Mouse (Mus musculus) hindbrain, embryonic 14.5 days (tissue): ENCODE measurements around the gene Slc39a11. TPM values are rescaled to one million over a fixed set of nuclear protein-coding genes. Genes with fewer than 3 reads are reported as not detected.
A peak's percentile ranks its signal among the peaks of the same experiment; 100 is the strongest.
"Not testable (repeated sequence)": the region's sequence is repeated elsewhere in the genome, so short reads cannot be mapped to it uniquely, and the experiment has no call there.

ENCODE experiments used
- ATAC-seq: fragments of 200-750 bp; cut with Nextera tagmentation; 2 replicates; pipeline ENCODE4 v1.8.0; 2017; ENCODE audit warnings: moderate number of reproducible peaks, mild to moderate bottlenecking, moderate TSS enrichment, moderate library complexity; ENCODE audit not compliant: low FRiP score
- DNase-seq: peaks from one replicate; pipeline ENCODE4 v3.0.0-alpha.2; 2015; ENCODE audit warnings: low spot score
- H3K27ac ChIP-seq: fragments of 300-500 bp; sonication (generic); 2 replicates; pipeline ENCODE4 v1.5.1; 2014; ENCODE audit warnings: mild to moderate bottlenecking, moderate library complexity
- H3K27me3 ChIP-seq: fragments of 300-500 bp; sonication (generic); 2 replicates; pipeline ENCODE4 v1.6.1; 2014; ENCODE audit warnings: mild to moderate bottlenecking, low read length, mixed read lengths; ENCODE audit not compliant: control insufficient read depth, insufficient read depth
- H3K36me3 ChIP-seq: fragments of 300-500 bp; sonication (generic); replicated peaks from 2 replicates; pipeline ENCODE4 v1.6.1; 2014; ENCODE audit not compliant: control insufficient read depth, insufficient read depth
- H3K4me1 ChIP-seq: fragments of 300-500 bp; sonication (generic); replicated peaks from 2 replicates; pipeline ENCODE4 v1.6.1; 2014; ENCODE audit warnings: antibody characterized with exemption, low read length, mixed read lengths; ENCODE audit not compliant: control insufficient read depth, insufficient read depth
- H3K4me2 ChIP-seq: fragments of 300-500 bp; sonication (generic); replicated peaks from 2 replicates; pipeline ENCODE4 v1.6.1; 2014; ENCODE audit warnings: mild to moderate bottlenecking, moderate library complexity
- H3K4me3 ChIP-seq: fragments of 300-500 bp; sonication (generic); replicated peaks from 2 replicates; pipeline ENCODE4 v1.5.1; 2014; ENCODE audit warnings: mild to moderate bottlenecking, low read length
- H3K9ac ChIP-seq: fragments of 300-500 bp; sonication (generic); 2 replicates; pipeline ENCODE4 v1.6.1; 2014
- H3K9me3 ChIP-seq: fragments of 300-500 bp; sonication (generic); 2 replicates; pipeline ENCODE4 v1.6.1; 2016; ENCODE audit warnings: low read length; ENCODE audit not compliant: control insufficient read depth
- WGBS: fragments of 180-500 bp; shearing (Covaris S2); extraction: QIAGEN DNeasy Blood & Tissue Kit; methylation state at CpG from one replicate; pipeline ENCODE4 v1.1.7; 2014; 5-methylcytosine and 5-hydroxymethylcytosine counted together
- polyA plus RNA-seq: library from polyadenylated mRNA; unstranded; fragments of >200 nt; fragmentation: Nextera tagmentation; extraction: Ambion mirVana; gene quantifications from 2 replicates; pipeline ENCODE4 v1.2.1, GENCODE M21; 2014

The Slc39a11 gene
- polyA plus RNA-seq, 1 experiment from 2014 or later, result 25.5 TPM

GRCm38 (mm10) chr11:113660213-113660612 lies 10.3 kb upstream of the Slc39a11 start:
- H3K4me3 ChIP-seq, ATAC-seq, H3K4me2 ChIP-seq, H3K9ac ChIP-seq, H3K27me3 ChIP-seq, DNase-seq, H3K27ac ChIP-seq, H3K9me3 ChIP-seq, H3K4me1 ChIP-seq: not testable (repeated sequence)
- WGBS, result 99% methylated on average over 3 of the region's 3 CpGs
- H3K36me3 ChIP-seq, result peaks cover 92% of the 10 kb centered on the region

DNA sequence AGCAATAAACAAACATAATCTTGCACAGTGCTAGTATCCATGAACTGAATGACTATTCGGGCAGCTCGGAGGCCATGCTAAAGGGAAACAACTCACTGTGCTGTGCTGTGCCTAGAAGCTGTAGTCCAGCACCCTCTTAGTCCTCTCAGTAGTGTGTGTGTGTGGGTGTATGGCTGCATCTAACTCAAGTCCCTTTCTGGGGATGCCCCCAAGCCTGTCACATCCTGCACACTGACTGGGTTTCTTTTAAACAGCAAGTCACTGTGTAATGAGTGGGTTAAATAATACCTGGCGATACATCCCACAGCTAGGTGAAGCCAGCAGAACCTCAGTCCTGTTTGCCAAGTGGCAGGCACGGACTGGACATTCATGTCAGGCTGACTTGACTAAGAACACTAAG lies 8.9 kb upstream of the Slc39a11 start:
- no peak for ATAC-seq
- H3K4me3 ChIP-seq, result no peak overlapping the region
- 93% methylated on average over 4 of the region's 4 CpGs for WGBS
- H3K36me3 ChIP-seq, result peaks cover 99% of the 10 kb centered on the region
- DNase-seq, result no peak
- H3K9ac ChIP-seq, result no peak overlapping the region
- no peak overlapping the region for H3K27ac ChIP-seq
- H3K27me3 ChIP-seq, result no peaks in the 10 kb centered on the region
- no peaks in the 10 kb centered on the region for H3K9me3 ChIP-seq
- 0 out of 2 replicates have a peak, but pooled peaks cover 4% of the 10 kb centered on the region for H3K4me1 ChIP-seq
- no peak overlapping the region for H3K4me2 ChIP-seq

- Histone ChIP-seq H3K4me3 (no peak overlapping the region), H3K4me1 (0 out of 2 replicates have a peak, but pooled peaks cover 4% of the 10 kb centered on the region), H3K4me2 (no peak overlapping the region), H3K36me3 (peaks cover 99% of the 10 kb centered on the region), H3K27me3 (no peaks in the 10 kb centered on the region), H3K9ac (no peak overlapping the region), H3K9me3 (no peaks in the 10 kb centered on the region), H3K27ac (no peak overlapping the region)
- ATAC-seq (no peak), DNase-seq (no peak)
- 87% methylated on average over 8 of the region's 8 CpGs for WGBS
Measured at GRCm38 (mm10) chr11:113658319-113658718, 8.4 kb upstream of the Slc39a11 start.

DNA sequence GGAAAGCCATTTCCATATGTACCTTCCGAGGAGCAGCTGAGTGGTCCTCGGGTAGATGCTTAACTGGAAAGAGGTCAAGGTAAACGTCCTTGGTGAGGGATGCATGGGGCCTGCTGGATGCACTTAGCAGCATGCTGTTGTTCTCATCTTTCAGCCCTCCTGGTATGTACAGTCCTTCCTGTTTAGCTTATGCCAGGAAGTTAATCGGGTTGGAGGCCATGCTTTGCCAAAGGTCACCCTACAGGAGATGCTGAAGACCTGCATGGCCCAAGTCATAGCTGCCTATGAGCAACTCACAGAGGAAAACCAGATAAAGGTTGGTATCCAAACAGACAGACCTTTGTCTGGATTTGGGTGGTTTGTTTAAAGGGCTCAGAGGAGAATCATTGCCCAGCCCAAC lies 7.3 kb upstream of the Slc39a11 start:
- no peaks in the 10 kb centered on the region for H3K27me3 ChIP-seq
- H3K9me3 ChIP-seq, result no peaks in the 10 kb centered on the region
- no peak overlapping the region for H3K27ac ChIP-seq
- no peak overlapping the region for H3K9ac ChIP-seq
- 0 out of 2 replicates have a peak, but pooled peaks cover 4% of the 10 kb centered on the region for H3K4me1 ChIP-seq
- WGBS, result 86% methylated on average over 4 of the region's 4 CpGs
- H3K4me2 ChIP-seq, result no peak overlapping the region
- H3K4me3 ChIP-seq, result no peak overlapping the region
- DNase-seq (no peak), ATAC-seq (no peak)
- H3K36me3 ChIP-seq, result peaks cover 99% of the 10 kb centered on the region

DNA sequence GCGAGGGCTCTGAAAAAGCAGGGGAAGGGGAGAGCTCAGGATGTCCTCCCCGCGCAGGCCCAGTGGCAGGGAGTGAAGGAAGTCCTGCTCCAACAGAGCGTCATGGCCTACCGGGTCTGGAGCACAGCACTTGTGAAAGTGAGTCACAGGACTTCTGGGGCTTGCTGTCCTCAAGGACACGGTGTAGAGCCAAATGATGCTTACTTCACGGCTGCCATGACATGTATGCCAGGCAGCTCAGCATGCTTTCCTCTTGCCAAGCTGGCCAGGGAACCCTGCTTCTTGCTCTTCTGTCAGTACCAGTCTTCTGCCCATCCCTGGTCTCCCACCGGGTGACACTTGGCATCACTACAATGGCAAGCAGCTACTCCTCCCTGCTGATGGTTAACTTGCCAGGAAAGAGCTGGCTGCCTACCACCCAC lies 6.6 kb upstream of the Slc39a11 start:
- DNase-seq (no peak), ATAC-seq (peak; percentile 75; the same call in 1 of the 2 replicates)
- Histone ChIP-seq H3K9me3 (no peaks in the 10 kb centered on the region), H3K9ac (no peak overlapping the region), H3K27ac (no peak overlapping the region), H3K36me3 (peaks cover 95% of the 10 kb centered on the region), H3K27me3 (no peaks in the 10 kb centered on the region), H3K4me2 (no peak overlapping the region), H3K4me3 (no peak overlapping the region), H3K4me1 (0 out of 2 replicates have a peak, but pooled peaks cover 4% of the 10 kb centered on the region)
- WGBS, result 83% methylated on average over 8 of the region's 8 CpGs

DNA sequence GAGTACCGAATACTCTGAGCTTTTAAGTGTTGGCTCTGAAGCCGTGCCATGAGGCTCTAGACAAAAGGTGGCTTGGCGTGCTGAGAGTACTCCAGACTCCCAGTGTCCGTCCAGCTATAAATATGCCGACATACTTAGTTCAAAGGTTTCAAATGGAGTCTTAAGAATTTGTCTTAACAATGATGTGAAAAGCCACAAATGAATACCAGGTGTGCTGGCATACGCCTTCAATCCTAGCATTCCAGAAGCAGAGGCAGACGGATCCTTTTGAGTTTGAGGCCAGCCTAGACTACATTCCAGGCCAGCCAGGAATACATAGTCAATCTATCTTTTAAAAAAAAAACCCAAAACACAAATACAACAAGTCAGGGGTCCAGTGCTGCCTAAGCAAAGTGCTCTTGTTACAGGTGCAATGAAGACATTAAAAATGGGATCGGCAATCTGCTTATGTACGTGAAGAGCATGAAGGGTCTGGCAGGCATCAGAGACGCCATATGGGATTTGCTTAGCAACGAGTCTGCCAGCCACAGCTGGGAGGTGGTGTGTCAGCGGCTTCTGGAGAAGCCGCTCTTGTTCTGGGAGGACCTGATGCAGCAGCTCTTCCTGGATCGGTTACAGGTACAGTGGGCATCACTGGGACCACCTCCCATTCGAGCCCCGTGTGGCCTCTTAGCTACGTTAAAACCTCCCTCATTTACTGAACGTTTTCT lies 4.8 kb upstream of the Slc39a11 start:
- no peaks in the 10 kb centered on the region for H3K27me3 ChIP-seq
- no peak overlapping the region for H3K27ac ChIP-seq
- no peak overlapping the region for H3K9ac ChIP-seq
- H3K4me3 ChIP-seq, result no peak overlapping the region
- H3K36me3 ChIP-seq, result peaks cover 78% of the 10 kb centered on the region
- WGBS, result 83% methylated on average over 18 of the region's 18 CpGs
- peaks cover 13% of the 10 kb centered on the region for H3K4me1 ChIP-seq
- H3K9me3 ChIP-seq, result no peaks in the 10 kb centered on the region
- DNase-seq (peak; percentile 42), ATAC-seq (no peak)
- H3K4me2 ChIP-seq, result no peak overlapping the region

DNA sequence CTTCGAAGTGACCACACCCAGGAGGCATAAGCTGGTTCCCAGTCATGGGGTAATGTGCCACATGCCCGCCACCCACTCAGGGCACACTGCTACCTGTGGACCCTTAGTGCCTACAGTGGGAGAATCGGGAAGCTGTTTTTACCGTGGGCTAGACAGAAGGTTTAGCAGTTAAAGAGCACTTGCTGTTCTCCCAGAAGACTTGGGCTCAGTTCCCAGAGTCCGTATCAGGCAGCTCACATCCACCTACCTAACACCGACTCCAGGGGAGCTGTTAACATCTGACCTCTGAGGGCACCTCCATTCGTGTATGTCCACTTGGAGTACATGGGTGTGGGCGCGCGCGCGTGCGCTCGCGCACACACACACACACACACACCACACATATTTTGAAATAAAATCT lies 4.2 kb upstream of the Slc39a11 start:
- ATAC-seq (no peak), DNase-seq (no peak)
- Histone ChIP-seq H3K36me3 (peaks cover 71% of the 10 kb centered on the region), H3K9me3 (no peaks in the 10 kb centered on the region), H3K27me3 (no peaks in the 10 kb centered on the region), H3K4me3 (no peak overlapping the region), H3K27ac (no peak overlapping the region), H3K9ac (no peak overlapping the region), H3K4me1 (peaks cover 13% of the 10 kb centered on the region), H3K4me2 (no peak overlapping the region)
- 96% methylated on average over 15 of the region's 15 CpGs for WGBS

DNA sequence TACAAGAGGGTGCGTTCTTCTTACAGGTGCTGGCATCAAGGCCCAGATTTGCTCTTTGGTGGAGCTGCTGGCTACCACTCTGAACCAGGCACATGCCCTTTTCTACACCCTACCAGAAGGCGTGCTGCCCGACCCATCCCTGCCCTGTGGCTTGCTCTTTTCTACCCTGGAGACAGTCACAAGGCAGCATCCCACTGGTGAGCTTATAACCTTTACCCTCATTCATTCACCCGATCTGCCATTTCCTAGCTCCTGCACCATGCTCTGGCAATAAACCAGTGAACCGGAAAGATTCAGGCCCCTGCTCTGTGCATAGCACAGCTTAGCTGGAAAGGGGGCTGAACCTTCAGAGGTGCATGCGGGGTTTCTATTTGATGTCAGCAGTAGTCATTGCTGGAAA lies 2.6 kb upstream of the Slc39a11 start:
- no peak overlapping the region for H3K4me2 ChIP-seq
- DNase-seq, result no peak
- H3K27me3 ChIP-seq, result no peaks in the 10 kb centered on the region
- no peak overlapping the region for H3K4me3 ChIP-seq
- H3K9me3 ChIP-seq, result no peaks in the 10 kb centered on the region
- WGBS, result 85% methylated on average over 6 of the region's 6 CpGs
- peaks cover 56% of the 10 kb centered on the region for H3K36me3 ChIP-seq
- ATAC-seq, result no peak
- peaks cover 18% of the 10 kb centered on the region for H3K4me1 ChIP-seq
- H3K9ac ChIP-seq, result no peak overlapping the region
- H3K27ac ChIP-seq, result no peak overlapping the region

GRCm38 (mm10) chr11:113651907-113652273 lies 2.0 kb upstream of the Slc39a11 start:
- peak; percentile 23; the same call in 1 of the 2 replicates for ATAC-seq
- H3K36me3 ChIP-seq, result peaks cover 49% of the 10 kb centered on the region

More at GRCm38 (mm10) chr11:113651907-113652273, 2.0 kb upstream of the Slc39a11 start:
- Histone ChIP-seq H3K27ac (no peak overlapping the region), H3K4me1 (peaks cover 15% of the 10 kb centered on the region), H3K4me2 (no peak overlapping the region), H3K4me3 (no peak overlapping the region), H3K9me3 (no peaks in the 10 kb centered on the region), H3K9ac (no peak overlapping the region), H3K27me3 (no peaks in the 10 kb centered on the region)
- WGBS, result 46% methylated on average over 8 of the region's 8 CpGs
- peak; percentile 63 for DNase-seq
